Mouse (Mus musculus): ENCODE measurements around the gene Tbc1d10b.

DNA sequence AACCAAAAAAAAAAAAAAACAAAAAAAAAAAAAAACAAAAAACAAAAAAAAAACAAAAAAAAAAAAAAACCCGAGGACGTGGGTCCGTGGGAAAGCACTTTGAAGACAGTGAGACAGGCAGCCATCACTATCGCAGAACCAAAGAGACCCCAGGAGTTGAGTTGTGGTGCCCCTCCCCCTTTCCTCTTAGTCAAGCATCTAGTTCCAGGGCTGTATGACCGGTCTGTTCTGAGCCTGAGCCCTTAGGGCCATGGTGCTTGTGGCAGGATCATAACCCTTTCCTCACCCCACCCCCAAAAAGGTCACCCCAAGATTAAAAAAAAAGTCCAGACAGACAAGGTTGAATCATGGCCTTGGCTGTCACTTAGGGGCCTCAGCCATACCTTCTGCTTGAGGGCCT lies 8.0 kb upstream of the Tbc1d10b start:
- TF ChIP-seq CTCF (IDR thresholded peaks at IDR 0.05; ENCODE audit: low read depth) (no peak), EP300 (IDR thresholded peaks at IDR 0.05; ENCODE audit: low read depth) (no peak)
